Mouse (Mus musculus) cerebellum, adult (tissue): ENCODE data around the gene Mapkbp1.

Experiments
- ATAC-seq: cut with Nextera tagmentation; 2 replicates; pipeline ENCODE4 v1.9.2; 2017; ENCODE audit warnings: mild to moderate bottlenecking, moderate library complexity, mixed read lengths; ENCODE audit not compliant: insufficient number of reproducible peaks, low FRiP score, low TSS enrichment

Gene Mapkbp1

GRCm38 (mm10) chr2:119972537-119972879 lies at the start of gene Mapkbp1:
Mapkbp1 (plus strand) TSS chr2:119972699.
- ATAC-seq = peak; percentile 63; the same call in 1 of the 2 replicates

GRCm38 (mm10) chr2:119970571-119970970 lies 1.9 kb upstream of the Mapkbp1 start:
- no peak for ATAC-seq

GRCm38 (mm10) chr2:119971316-119971715 lies 1.2 kb upstream of the Mapkbp1 start:
- no peak for ATAC-seq

GRCm38 (mm10) chr2:119971837-119972536 lies 512 bp upstream of the Mapkbp1 start:
- peak; percentile 96 for ATAC-seq

- ATAC-seq = no peak
These were observed 8.0 kb downstream of the Mapkbp1 start for GRCm38 (mm10) chr2:119980343-119980986.

GRCm38 (mm10) chr2:119981631-119982030 lies 9.1 kb downstream of the Mapkbp1 start:
- no peak for ATAC-seq

GRCm38 (mm10) chr2:119985871-119986270 lies 13.4 kb downstream of the Mapkbp1 start:
- no peak for ATAC-seq

- no peak for ATAC-seq
These were observed 13.9 kb downstream of the Mapkbp1 start for GRCm38 (mm10) chr2:119986369-119986768.

- no peak for ATAC-seq
These were observed 14.9 kb downstream of the Mapkbp1 start for GRCm38 (mm10) chr2:119987441-119987840.

- no peak for ATAC-seq
These were observed 16.5 kb downstream of the Mapkbp1 start for GRCm38 (mm10) chr2:119988952-119989351.

GRCm38 (mm10) chr2:119990881-119991280 lies 18.4 kb downstream of the Mapkbp1 start:
- no peak for ATAC-seq

GRCm38 (mm10) chr2:119992349-119992748 lies 19.9 kb downstream of the Mapkbp1 start:
- ATAC-seq = no peak

- ATAC-seq = no peak
These were observed 21.0 kb downstream of the Mapkbp1 start for GRCm38 (mm10) chr2:119993515-119993914.

- ATAC-seq = no peak
These were observed 22.3 kb downstream of the Mapkbp1 start for GRCm38 (mm10) chr2:119994839-119995238.

- no peak for ATAC-seq
These were observed 23.1 kb downstream of the Mapkbp1 start for GRCm38 (mm10) chr2:119995391-119996281.

- no peak for ATAC-seq
These were observed 24.9 kb downstream of the Mapkbp1 start for GRCm38 (mm10) chr2:119997354-119997753.

- ATAC-seq = no peak
These were observed 27.2 kb downstream of the Mapkbp1 start for GRCm38 (mm10) chr2:119999731-120000130.

- ATAC-seq = no peak
These were observed 28.5 kb downstream of the Mapkbp1 start for GRCm38 (mm10) chr2:120000882-120001584.

GRCm38 (mm10) chr2:120001956-120002355 lies 29.5 kb downstream of the Mapkbp1 start:
- no peak for ATAC-seq

GRCm38 (mm10) chr2:120003970-120004369 lies 31.5 kb downstream of the Mapkbp1 start:
- no peak for ATAC-seq
